Mouse (Mus musculus): ENCODE measurements around the gene Bcl7a. TPM values are rescaled to one million over a fixed set of nuclear protein-coding genes. Genes with fewer than 3 reads are reported as not detected.

The Bcl7a gene
- polyA plus RNA-seq, 1 experiment: 2.7 TPM

GRCm38 (mm10) chr5:123346701-123347270 is 3.2 kb downstream of the Bcl7a start:
- H3K4me1 ChIP-seq (ENCODE audit: control insufficient read depth, insufficient read depth, low read length): peaks cover 3% of the 10 kb centered on the region; the same call in 1 of the 2 replicates
- no peak overlapping the region for H3K27ac ChIP-seq (ENCODE audit: insufficient read depth, low read depth, low read length)

GRCm38 (mm10) chr5:123347985-123348384 is 4.4 kb downstream of the Bcl7a start:
- Histone ChIP-seq H3K4me3 (ENCODE audit: insufficient read depth, low read length) (no peak overlapping the region), H3K27ac (ENCODE audit: insufficient read depth, low read depth, low read length) (no peak overlapping the region), H3K4me1 (ENCODE audit: control insufficient read depth, insufficient read depth, low read length) (peaks cover 3% of the 10 kb centered on the region; the same call in 1 of the 2 replicates)
- no peak for TF ChIP-seq POLR2A (IDR thresholded peaks at IDR 0.05; ENCODE audit: borderline replicate concordance, low read depth, low read length)
- TF ChIP-seq CTCF (IDR thresholded peaks at IDR 0.05; ENCODE audit: low read depth, low read length): no peak

More at GRCm38 (mm10) chr5:123346701-123347270, 3.2 kb downstream of the Bcl7a start:
- H3K4me3 ChIP-seq (ENCODE audit: insufficient read depth, low read length): no peak overlapping the region
- no peak for TF ChIP-seq CTCF (IDR thresholded peaks at IDR 0.05; ENCODE audit: low read depth, low read length)
- no peak for TF ChIP-seq POLR2A (IDR thresholded peaks at IDR 0.05; ENCODE audit: borderline replicate concordance, low read depth, low read length)

- no peak overlapping the region for H3K27ac ChIP-seq (ENCODE audit: insufficient read depth, low read depth, low read length)
- no peaks in the 10 kb centered on the region for H3K4me1 ChIP-seq (ENCODE audit: control insufficient read depth, insufficient read depth, low read length)
- H3K4me3 ChIP-seq (ENCODE audit: insufficient read depth, low read length): no peak overlapping the region
- no peak for TF ChIP-seq POLR2A (IDR thresholded peaks at IDR 0.05; ENCODE audit: borderline replicate concordance, low read depth, low read length)
- TF ChIP-seq CTCF (IDR thresholded peaks at IDR 0.05; ENCODE audit: low read depth, low read length): no peak
Measured at GRCm38 (mm10) chr5:123350386-123350785, 6.8 kb downstream of the Bcl7a start.

- no peak overlapping the region for H3K27ac ChIP-seq (ENCODE audit: insufficient read depth, low read depth, low read length)
- TF ChIP-seq POLR2A (IDR thresholded peaks at IDR 0.05; ENCODE audit: borderline replicate concordance, low read depth, low read length) (no peak), CTCF (IDR thresholded peaks at IDR 0.05; ENCODE audit: low read depth, low read length) (no peak)
- H3K4me3 ChIP-seq (ENCODE audit: insufficient read depth, low read length): no peak overlapping the region
- H3K4me1 ChIP-seq (ENCODE audit: control insufficient read depth, insufficient read depth, low read length): no peaks in the 10 kb centered on the region
Measured at GRCm38 (mm10) chr5:123355918-123356317, 12.3 kb downstream of the Bcl7a start.

- TF ChIP-seq POLR2A (IDR thresholded peaks at IDR 0.05; ENCODE audit: borderline replicate concordance, low read depth, low read length): no peak
- no peak for TF ChIP-seq CTCF (IDR thresholded peaks at IDR 0.05; ENCODE audit: low read depth, low read length)
- Histone ChIP-seq H3K27ac (ENCODE audit: insufficient read depth, low read depth, low read length) (no peak overlapping the region), H3K4me1 (ENCODE audit: control insufficient read depth, insufficient read depth, low read length) (no peaks in the 10 kb centered on the region), H3K4me3 (ENCODE audit: insufficient read depth, low read length) (no peak overlapping the region)
Measured at GRCm38 (mm10) chr5:123357253-123357652, 13.6 kb downstream of the Bcl7a start.

GRCm38 (mm10) chr5:123359431-123359830 is 15.8 kb downstream of the Bcl7a start:
- no peak overlapping the region for H3K27ac ChIP-seq (ENCODE audit: insufficient read depth, low read depth, low read length)
- no peak overlapping the region for H3K4me3 ChIP-seq (ENCODE audit: insufficient read depth, low read length)
- TF ChIP-seq POLR2A (IDR thresholded peaks at IDR 0.05; ENCODE audit: borderline replicate concordance, low read depth, low read length): no peak
- TF ChIP-seq CTCF (IDR thresholded peaks at IDR 0.05; ENCODE audit: low read depth, low read length): no peak
- H3K4me1 ChIP-seq (ENCODE audit: control insufficient read depth, insufficient read depth, low read length): peaks cover 4% of the 10 kb centered on the region

GRCm38 (mm10) chr5:123362911-123363310 is 19.3 kb downstream of the Bcl7a start:
- Histone ChIP-seq H3K27ac (ENCODE audit: insufficient read depth, low read depth, low read length) (no peak overlapping the region), H3K4me3 (ENCODE audit: insufficient read depth, low read length) (no peak overlapping the region), H3K4me1 (ENCODE audit: control insufficient read depth, insufficient read depth, low read length) (peaks cover 8% of the 10 kb centered on the region)
- no peak for TF ChIP-seq CTCF (IDR thresholded peaks at IDR 0.05; ENCODE audit: low read depth, low read length)
- TF ChIP-seq POLR2A (IDR thresholded peaks at IDR 0.05; ENCODE audit: borderline replicate concordance, low read depth, low read length): no peak

- Histone ChIP-seq H3K4me3 (ENCODE audit: insufficient read depth, low read length) (no peak overlapping the region), H3K4me1 (ENCODE audit: control insufficient read depth, insufficient read depth, low read length) (peaks cover 8% of the 10 kb centered on the region), H3K27ac (ENCODE audit: insufficient read depth, low read depth, low read length) (no peak overlapping the region)
- no peak for TF ChIP-seq CTCF (IDR thresholded peaks at IDR 0.05; ENCODE audit: low read depth, low read length)
- no peak for TF ChIP-seq POLR2A (IDR thresholded peaks at IDR 0.05; ENCODE audit: borderline replicate concordance, low read depth, low read length)
Measured at GRCm38 (mm10) chr5:123364302-123364971, 20.8 kb downstream of the Bcl7a start.

- TF ChIP-seq CTCF (IDR thresholded peaks at IDR 0.05; ENCODE audit: low read depth, low read length) (peak; percentile 91), POLR2A (IDR thresholded peaks at IDR 0.05; ENCODE audit: borderline replicate concordance, low read depth, low read length) (no peak)
- H3K4me3 ChIP-seq (ENCODE audit: insufficient read depth, low read length): no peak overlapping the region
- H3K27ac ChIP-seq (ENCODE audit: insufficient read depth, low read depth, low read length): no peak overlapping the region
- H3K4me1 ChIP-seq (ENCODE audit: control insufficient read depth, insufficient read depth, low read length): peaks cover 10% of the 10 kb centered on the region
Measured at GRCm38 (mm10) chr5:123368869-123369488, 25.3 kb downstream of the Bcl7a start.

- TF ChIP-seq CTCF (IDR thresholded peaks at IDR 0.05; ENCODE audit: low read depth, low read length) (no peak), POLR2A (IDR thresholded peaks at IDR 0.05; ENCODE audit: borderline replicate concordance, low read depth, low read length) (no peak)
- H3K4me1 ChIP-seq (ENCODE audit: control insufficient read depth, insufficient read depth, low read length): 0 out of 2 replicates have a peak, but pooled peaks cover 4% of the 10 kb centered on the region
- H3K27ac ChIP-seq (ENCODE audit: insufficient read depth, low read depth, low read length): no peak overlapping the region
- no peak overlapping the region for H3K4me3 ChIP-seq (ENCODE audit: insufficient read depth, low read length)
Measured at GRCm38 (mm10) chr5:123370049-123370448, 26.4 kb downstream of the Bcl7a start.

Data from bone marrow macrophage, adult 2 months (primary cell).